Mouse (Mus musculus) small intestine, adult 2 months (tissue): ENCODE results near the gene Ap5s1.

Experiments
- CTCF ChIP-seq: fragments of 200-500 bp; IDR thresholded peaks from 2 replicates; pipeline ENCODE4 v1.5.1; 2012; ENCODE audit warnings: low read depth, mild to moderate bottlenecking, control low read depth, inconsistent platforms, low read length, moderate library complexity, mixed read lengths; ENCODE audit not compliant: insufficient replicate concordance, insufficient read length; ENCODE audit errors: extremely low read depth
- POLR2A ChIP-seq: fragments of 200-500 bp; IDR thresholded peaks from 2 replicates; pipeline ENCODE4 v1.6.1; 2012; ENCODE audit warnings: low read depth, mild to moderate bottlenecking, control low read depth, inconsistent platforms, low read length, moderate library complexity

GRCm38 (mm10) chr2:131213773-131214172 lies 6.9 kb downstream of the Ap5s1 start:
- TF ChIP-seq CTCF (no peak), POLR2A (no peak)
